Mouse (Mus musculus) cerebellum, adult (tissue): ENCODE results near the gene Sycp3.
"Not testable (repeated sequence)": the region's sequence is repeated elsewhere in the genome, so short reads cannot be mapped to it uniquely, and the experiment has no call there.

Experiments
- ATAC-seq: cut with Nextera tagmentation; 2 replicates; pipeline ENCODE4 v1.9.2; 2017; ENCODE audit warnings: mild to moderate bottlenecking, moderate library complexity, mixed read lengths; ENCODE audit not compliant: insufficient number of reproducible peaks, low FRiP score, low TSS enrichment

Gene Sycp3

GRCm38 (mm10) chr10:88459502-88459992, at the start of gene Sycp3:
Gene Sycp3, plus strand, starts transcription at chr10:88459569.
- ATAC-seq = no peak

- no peak for ATAC-seq
Measured at GRCm38 (mm10) chr10:88409751-88410150, 49.6 kb upstream of the Sycp3 start.

DNA sequence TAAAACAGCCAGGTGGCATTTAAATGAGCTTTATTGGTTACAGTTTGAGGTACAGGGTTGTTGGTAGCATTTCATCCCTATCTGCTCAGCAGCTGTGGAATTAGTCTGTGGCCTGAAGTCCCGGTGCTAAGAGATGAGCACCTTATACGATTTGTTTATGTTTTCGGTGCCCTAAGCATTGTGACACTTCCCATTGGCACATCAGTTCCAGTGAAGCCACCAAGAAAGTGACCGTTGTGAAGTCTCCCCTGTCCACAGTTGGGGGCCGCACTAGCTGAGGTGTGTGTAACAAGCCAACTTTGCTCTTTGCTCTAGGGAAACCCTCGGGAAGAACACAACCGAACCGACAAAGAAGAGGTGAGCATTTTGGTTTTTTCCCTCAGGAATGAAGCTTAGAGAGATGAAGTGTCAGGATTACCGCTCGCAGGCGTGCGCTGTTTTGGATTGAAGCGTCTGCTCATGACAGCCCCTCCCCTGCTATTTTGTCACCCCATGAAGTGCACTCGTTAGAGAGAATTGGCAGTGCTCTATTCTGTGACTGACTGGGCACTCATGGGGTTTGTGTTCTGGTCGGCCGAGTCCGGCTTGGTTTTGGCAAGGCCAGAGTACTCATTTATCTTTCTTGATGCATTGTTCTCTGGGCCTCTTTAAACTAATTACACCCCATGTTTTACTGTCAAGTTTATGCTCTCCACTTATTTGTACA, 46.9 kb upstream of the Sycp3 start:
- ATAC-seq = no peak

- ATAC-seq = no peak
Measured at GRCm38 (mm10) chr10:88417686-88418085, 41.7 kb upstream of the Sycp3 start.

DNA sequence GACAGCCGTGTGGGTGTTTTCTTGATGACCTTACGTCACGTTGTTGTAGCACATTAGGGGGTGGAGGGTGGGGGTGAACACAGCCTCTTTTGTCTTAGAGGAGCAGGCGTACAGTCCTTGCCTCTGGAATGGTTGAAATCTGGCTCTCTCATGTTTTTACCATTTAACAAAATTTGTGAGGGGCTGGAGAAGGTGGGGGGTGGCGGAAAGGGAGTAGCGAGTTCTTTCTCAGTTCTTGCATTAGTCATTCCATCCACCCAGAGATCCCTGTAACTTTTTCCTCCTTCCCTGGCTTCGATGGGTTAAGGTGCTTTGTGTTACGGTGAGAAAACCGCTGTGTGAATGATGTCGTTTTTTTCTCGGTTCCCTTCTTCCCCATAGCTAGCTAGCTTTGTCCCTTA, 39.2 kb upstream of the Sycp3 start:
- no peak for ATAC-seq

DNA sequence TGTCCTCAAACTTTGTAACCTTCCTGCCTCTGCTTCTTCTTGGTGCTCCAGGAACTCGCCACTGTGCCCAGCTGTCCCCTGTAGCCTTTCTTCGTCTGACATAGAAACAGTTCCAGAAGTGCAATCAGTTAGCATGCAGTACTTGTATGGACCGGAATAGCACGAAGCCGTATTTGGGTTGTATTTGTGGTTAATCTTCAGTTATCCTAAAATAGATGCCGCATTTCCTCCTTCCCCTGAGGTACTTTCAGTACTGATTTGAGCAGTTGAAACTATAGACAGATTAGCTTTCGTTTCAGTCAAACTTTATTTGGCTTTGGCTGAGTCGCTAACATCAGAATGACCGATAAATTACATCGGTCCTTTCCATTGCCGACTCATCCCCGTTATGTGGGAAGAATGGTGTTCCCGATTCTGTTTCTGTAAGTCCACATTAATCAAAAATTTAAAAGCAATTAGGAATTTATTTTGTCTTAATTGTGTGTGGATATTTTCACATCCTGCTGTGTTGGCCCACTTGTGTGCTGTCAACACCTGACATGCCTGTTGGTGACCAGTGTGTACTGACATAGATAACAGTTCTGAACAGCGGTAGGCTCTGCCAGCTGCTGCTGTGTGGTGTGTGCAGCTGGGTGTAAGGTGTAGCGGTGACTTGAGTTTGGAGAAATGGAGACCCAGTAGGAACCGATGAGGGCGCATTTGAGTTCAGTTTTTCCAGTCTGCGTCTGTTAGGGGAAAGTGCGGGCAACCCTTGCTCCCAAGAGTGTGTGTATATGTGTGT, 38.5 kb upstream of the Sycp3 start:
- no peak for ATAC-seq

GRCm38 (mm10) chr10:88426158-88426816, 33.1 kb upstream of the Sycp3 start:
- ATAC-seq = peak; percentile 69; the same call in 1 of the 2 replicates

DNA sequence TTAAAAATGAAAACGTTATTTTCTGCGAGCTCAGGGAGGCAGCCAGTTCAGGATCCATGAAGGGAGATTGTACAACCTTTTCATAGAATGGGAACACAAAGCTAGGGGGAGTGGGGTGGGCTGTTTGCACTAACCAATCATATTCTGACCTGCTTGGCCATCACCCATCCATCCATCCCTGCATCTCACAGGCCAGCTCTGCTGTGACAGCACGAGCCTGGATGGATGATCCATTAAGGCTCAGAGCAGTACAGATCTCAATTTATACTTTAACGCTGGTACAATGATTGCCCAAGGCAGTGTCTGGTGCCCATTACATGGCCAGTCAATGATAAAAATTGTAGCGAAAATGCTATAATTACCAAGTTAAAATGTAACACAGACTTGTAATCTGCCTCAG, 32.5 kb upstream of the Sycp3 start:
- ATAC-seq = no peak

GRCm38 (mm10) chr10:88427998-88428397, 31.4 kb upstream of the Sycp3 start:
- ATAC-seq = no peak

GRCm38 (mm10) chr10:88441224-88441623, 18.1 kb upstream of the Sycp3 start:
- no peak for ATAC-seq

- ATAC-seq = peak; percentile 90
Measured at GRCm38 (mm10) chr10:88451221-88451620, 8.1 kb upstream of the Sycp3 start.

DNA sequence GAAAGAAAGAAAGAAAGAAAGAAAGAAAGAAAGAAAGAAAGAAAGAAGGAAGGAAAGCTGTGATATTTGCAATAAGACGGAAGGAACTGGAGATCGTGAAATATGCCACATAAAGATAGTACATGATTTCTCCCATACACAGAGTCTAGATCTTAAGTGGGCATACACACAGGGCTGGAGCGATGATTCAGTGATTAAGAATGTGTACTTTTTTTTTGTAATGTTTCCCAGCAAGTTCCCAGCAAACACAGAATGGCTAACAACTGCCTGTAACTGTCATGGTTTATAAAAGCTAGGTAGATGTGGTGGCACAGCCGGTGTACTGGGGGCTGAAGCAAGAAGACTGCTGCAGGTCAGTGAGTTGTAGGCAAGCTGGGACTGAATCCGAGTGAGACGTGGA, 7.4 kb upstream of the Sycp3 start:
- ATAC-seq = no peak

DNA sequence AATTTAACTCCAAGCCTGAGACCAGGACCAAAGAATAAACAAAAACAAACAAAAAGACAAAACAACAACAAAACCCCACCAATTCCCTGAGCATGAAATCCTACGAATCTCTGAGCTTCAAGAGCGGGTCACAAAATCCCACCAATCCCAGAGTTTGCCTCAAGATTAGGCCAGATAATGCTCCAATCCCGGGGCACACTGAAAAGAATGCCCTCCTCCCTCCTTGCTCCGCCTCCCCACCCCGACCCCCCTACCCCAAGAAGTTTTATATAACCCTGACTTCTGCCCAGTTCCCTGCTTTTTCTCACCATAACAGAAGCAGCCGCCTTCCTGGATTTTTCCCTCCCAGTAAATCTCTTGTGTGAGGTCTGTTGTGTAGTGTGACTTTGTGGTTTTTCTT, 1.6 kb upstream of the Sycp3 start:
- no peak for ATAC-seq

- 0 out of 2 replicates have a peak, but pooled peaks have one; percentile 37 for ATAC-seq
Measured at GRCm38 (mm10) chr10:88460122-88460820, 902 bp downstream of the Sycp3 start.

- ATAC-seq = not testable (repeated sequence)
Measured at GRCm38 (mm10) chr10:88482866-88483265, 23.5 kb downstream of the Sycp3 start.

GRCm38 (mm10) chr10:88488629-88489028, 29.3 kb downstream of the Sycp3 start:
- no peak for ATAC-seq

DNA sequence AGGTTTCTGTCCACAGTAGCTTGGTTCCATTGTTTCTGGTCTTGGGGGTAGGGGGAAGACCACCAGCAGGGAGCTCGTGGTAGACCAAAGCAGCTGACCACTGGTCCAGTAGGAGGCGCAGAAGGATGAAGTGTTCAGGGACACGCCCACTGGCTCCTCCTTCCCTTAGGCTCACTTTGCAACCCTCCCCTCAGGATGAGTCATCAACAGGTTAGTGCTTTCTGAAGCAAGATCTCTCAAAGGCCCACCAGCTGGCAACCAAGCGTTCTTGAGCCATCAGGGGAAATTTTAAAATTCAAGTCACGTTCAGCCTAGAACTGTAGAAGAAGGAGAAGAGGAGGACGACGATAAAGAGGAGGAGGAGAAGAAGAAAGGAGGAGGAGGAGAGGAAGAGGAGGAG, 32.3 kb downstream of the Sycp3 start:
- no peak for ATAC-seq

GRCm38 (mm10) chr10:88492658-88493057, 33.3 kb downstream of the Sycp3 start:
- no peak for ATAC-seq

- ATAC-seq = no peak
Measured at GRCm38 (mm10) chr10:88494959-88495587, 35.7 kb downstream of the Sycp3 start.
